Mouse (Mus musculus): Measurements from ENCODE around the gene Prune1.
A peak's percentile ranks its signal among the peaks of the same experiment; 100 is the strongest.

- peak; percentile 83 for TF ChIP-seq POLR2A (IDR thresholded peaks at IDR 0.05; ENCODE audit: extremely low read depth, insufficient read depth, low read length)
- TF ChIP-seq CTCF (IDR thresholded peaks at IDR 0.05; ENCODE audit: extremely low read depth, insufficient read depth, low read length), result peak; percentile 50
Measured at GRCm38 (mm10) chr3:95217255-95218134, 64.4 kb downstream of the Prune1 start, which contains the start of gene Gabpb2.

Measured in cortical plate, adult 2 months (tissue).